Mouse (Mus musculus): Measurements from ENCODE around the gene 6030445D17Rik. TPM values are rescaled to one million over a fixed set of nuclear protein-coding genes. Genes with fewer than 3 reads are reported as not detected.

Gene 6030445D17Rik
- polyA plus RNA-seq, 2 experiments, result 0.08 TPM

DNA sequence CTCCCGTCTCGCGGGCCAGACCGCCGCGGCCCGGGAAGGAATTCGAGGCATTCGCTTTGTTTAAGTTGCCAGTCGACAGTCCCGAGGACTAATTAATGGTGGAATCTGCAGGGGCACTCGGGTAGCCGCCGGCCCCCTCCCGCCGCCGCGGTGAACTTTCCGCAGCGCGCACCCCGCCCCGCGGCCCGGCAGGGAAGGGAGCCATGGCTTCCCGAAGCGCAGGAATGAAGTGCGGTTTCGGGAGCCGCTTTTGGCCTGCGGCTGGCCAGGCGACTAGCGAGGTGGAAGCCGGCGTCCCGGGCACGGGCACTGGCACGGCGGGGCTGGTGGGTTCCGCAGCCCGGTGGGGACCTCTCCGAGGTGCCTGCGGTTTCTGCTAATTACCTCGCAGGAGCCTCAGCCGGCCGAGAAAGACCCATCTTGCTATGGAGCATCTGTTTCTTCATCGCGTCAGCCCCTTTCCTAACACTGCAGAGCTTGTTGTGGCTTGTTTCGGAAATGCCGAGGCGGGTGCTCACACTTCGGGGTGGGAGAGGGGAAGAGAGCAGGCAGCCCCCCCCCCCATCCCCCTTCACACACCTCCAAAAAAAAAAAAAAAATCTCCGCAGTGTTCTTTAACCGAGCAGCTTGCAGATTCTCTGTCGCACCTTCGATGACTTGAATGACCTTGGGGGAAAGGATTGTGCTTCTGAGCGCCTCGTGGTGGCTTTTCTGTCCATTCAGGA lies 8.5 kb downstream of the 6030445D17Rik start:
- no peak for ATAC-seq (ENCODE audit: insufficient read depth)
- peak overlapping the region; percentile 87 for H3K4me2 ChIP-seq (ENCODE audit: low read depth)
- no peaks in the 10 kb centered on the region for H3K36me3 ChIP-seq (replicated peaks; ENCODE audit: control insufficient read depth, insufficient read depth, low read depth)
- no peak overlapping the region for H3K27ac ChIP-seq
- DNase-seq (ENCODE audit: low read depth in 3 of 3, low spot score in 3 of 3), result no peak
- 0% methylated on average over 55 of the region's 58 CpGs for WGBS (ENCODE audit: insufficient replicate concordance)
- H3K4me1 ChIP-seq (replicated peaks; ENCODE audit: control insufficient read depth in 2 of 2, insufficient read depth in 2 of 2, low read length in 1 of 2), result peaks cover 2 to 14% of the 10 kb centered on the region in 2 experiments
- H3K9ac ChIP-seq (replicated peaks), result peak overlapping the region; percentile 25
- peaks cover 29% of the 10 kb centered on the region for H3K27me3 ChIP-seq (ENCODE audit: control insufficient read depth, insufficient read depth, low read length)
- H3K4me3 ChIP-seq (ENCODE audit: insufficient read depth in 1 of 2, low read depth in 2 of 2, low read length in 2 of 2), result peak overlapping the region; percentile 51 to 63
- no peaks in the 10 kb centered on the region for H3K9me3 ChIP-seq (ENCODE audit: control insufficient read depth, low read length)
- TF ChIP-seq EP300 (IDR thresholded peaks at IDR 0.05; ENCODE audit: low read depth) (no peak), CTCF (IDR thresholded peaks at IDR 0.05; ENCODE audit: low read depth) (no peak)

DNA sequence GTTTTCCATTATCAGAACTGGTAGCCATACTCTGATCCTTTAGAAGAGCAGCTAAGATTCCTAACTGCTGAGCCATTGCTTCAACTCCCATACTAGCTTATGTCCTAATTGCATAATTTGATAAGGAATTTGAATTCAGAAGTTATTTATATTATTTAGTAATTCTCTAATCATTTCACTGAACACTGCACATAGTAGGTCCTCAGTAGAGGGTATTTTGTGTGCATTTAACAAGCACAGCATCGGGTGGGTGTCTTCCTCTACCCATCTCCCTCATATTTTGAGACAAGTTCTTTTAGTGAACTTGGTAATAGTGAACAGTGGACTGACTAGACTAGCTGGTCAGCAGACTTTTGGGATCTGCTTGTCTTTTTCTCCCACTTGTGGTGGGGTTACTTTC lies 14.6 kb downstream of the 6030445D17Rik start:
- Histone ChIP-seq H3K27me3 (ENCODE audit: control insufficient read depth, insufficient read depth, low read length) (peaks cover 4% of the 10 kb centered on the region), H3K4me3 (ENCODE audit: insufficient read depth in 1 of 2, low read depth in 2 of 2, low read length in 2 of 2) (no peak overlapping the region), H3K9ac (replicated peaks) (no peak overlapping the region), H3K4me1 (replicated peaks; ENCODE audit: control insufficient read depth in 2 of 2, insufficient read depth in 2 of 2, low read length in 1 of 2) (no peaks in the 10 kb centered on the region), H3K9me3 (ENCODE audit: control insufficient read depth, low read length) (no peaks in the 10 kb centered on the region), H3K27ac (no peak overlapping the region), H3K4me2 (ENCODE audit: low read depth) (no peak overlapping the region), H3K36me3 (replicated peaks; ENCODE audit: control insufficient read depth, insufficient read depth, low read depth) (no peaks in the 10 kb centered on the region)
- TF ChIP-seq CTCF (IDR thresholded peaks at IDR 0.05; ENCODE audit: low read depth) (no peak), EP300 (IDR thresholded peaks at IDR 0.05; ENCODE audit: low read depth) (no peak)
- no peak for DNase-seq (ENCODE audit: low read depth in 3 of 3, low spot score in 3 of 3)
- ATAC-seq (ENCODE audit: insufficient read depth), result no peak
- WGBS (ENCODE audit: insufficient replicate concordance), result 59% methylated on average over 1 of the region's 1 CpGs

DNA sequence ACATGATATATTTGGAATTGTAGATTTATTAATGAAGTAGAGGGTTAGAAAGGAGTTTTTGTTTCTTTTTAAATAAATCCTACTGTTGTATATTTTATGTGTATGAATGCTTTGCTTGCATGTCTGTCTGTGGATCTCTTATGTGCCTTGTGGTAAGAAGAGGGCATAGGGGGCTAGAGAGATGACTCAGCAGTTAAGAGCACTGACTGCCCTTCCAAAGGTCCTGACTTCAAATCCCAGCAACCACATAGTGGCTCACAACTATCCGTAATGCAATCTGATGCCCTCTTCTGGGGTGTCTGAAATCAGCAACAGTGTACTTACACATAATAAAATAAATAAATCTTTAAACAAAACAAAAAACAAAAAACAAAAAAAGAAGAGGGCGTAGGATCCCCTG lies 24.5 kb downstream of the 6030445D17Rik start:
- Histone ChIP-seq H3K27ac (no peak overlapping the region), H3K4me1 (replicated peaks; ENCODE audit: control insufficient read depth in 2 of 2, insufficient read depth in 2 of 2, low read length in 1 of 2) (0 out of 4 replicates have a peak, but pooled peaks cover 0 to 2% of the 10 kb centered on the region in 2 experiments), H3K9me3 (ENCODE audit: control insufficient read depth, low read length) (no peaks in the 10 kb centered on the region), H3K4me2 (ENCODE audit: low read depth) (no peak overlapping the region), H3K9ac (replicated peaks) (no peak overlapping the region), H3K36me3 (replicated peaks; ENCODE audit: control insufficient read depth, insufficient read depth, low read depth) (no peaks in the 10 kb centered on the region), H3K4me3 (ENCODE audit: insufficient read depth in 1 of 2, low read depth in 2 of 2, low read length in 2 of 2) (no peak overlapping the region), H3K27me3 (ENCODE audit: control insufficient read depth, insufficient read depth, low read length) (no peaks in the 10 kb centered on the region)
- TF ChIP-seq EP300 (IDR thresholded peaks at IDR 0.05; ENCODE audit: low read depth) (no peak), CTCF (IDR thresholded peaks at IDR 0.05; ENCODE audit: low read depth) (no peak)
- DNase-seq (ENCODE audit: low read depth in 3 of 3, low spot score in 3 of 3) (no peak), ATAC-seq (ENCODE audit: insufficient read depth) (no peak)
- WGBS (ENCODE audit: insufficient replicate concordance), result 56% methylated on average over 2 of the region's 2 CpGs

DNA sequence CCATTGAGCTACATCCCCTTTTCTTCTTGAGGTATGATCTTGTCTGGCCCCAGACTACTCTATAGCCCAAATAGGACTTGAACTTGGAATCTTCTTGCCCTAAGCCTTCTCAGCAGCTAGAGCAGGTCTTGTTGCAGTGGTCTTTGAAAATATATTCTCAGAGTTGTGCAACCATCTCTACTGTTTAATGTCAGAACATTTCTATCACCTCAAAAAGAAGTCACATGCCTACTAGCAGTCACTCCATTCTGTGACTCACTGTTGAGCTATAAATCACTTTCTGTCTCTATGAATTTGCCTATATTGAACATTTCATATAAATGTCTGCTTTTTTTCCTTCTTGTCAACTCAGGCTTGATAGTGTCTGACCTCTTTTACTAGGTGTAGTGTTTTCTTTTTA lies 33.9 kb downstream of the 6030445D17Rik start:
- no peak for ATAC-seq (ENCODE audit: insufficient read depth)
- H3K4me1 ChIP-seq (replicated peaks; ENCODE audit: control insufficient read depth in 2 of 2, insufficient read depth in 2 of 2, low read length in 1 of 2), result no peaks in the 10 kb centered on the region

DNA sequence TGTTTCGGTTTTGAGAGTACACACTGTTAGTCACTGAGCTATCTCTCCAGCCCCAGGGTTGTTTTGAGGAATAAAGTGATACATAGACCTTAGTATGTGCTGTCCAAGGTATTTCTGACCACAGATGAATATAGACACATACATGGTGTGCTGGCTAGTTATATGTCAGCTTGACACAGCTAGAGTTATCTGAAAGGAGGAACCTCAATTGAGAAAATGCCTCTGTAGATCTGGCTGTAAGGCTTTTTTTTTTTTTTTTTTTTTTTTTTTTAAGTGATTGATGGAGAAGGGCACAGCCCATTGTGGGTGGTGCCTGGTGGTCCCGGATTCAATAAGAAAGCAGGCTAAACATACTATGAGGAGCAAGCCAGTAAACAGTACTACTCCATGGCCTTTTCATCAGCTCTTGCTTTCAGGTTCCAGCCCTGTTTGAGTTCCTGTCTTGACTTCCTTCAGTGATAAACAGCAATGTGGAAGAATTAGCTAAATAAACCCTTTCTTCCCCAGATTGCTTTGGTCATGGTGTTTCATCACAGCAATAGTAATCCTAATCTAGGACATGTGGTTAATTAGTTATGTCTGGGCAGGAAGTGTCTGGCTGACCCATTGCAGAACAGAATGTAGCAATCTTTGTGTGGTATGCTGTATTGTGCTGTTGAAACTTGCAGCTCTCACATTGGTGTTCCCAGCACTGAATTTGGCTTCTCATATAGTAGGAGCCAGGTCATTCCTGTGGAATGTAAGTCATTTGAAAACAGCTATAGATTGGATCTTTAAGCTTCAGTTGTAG lies 43.6 kb downstream of the 6030445D17Rik start:
- ATAC-seq (ENCODE audit: insufficient read depth) (no peak), DNase-seq (ENCODE audit: low read depth in 3 of 3, low spot score in 3 of 3) (no peak)
- TF ChIP-seq EP300 (IDR thresholded peaks at IDR 0.05; ENCODE audit: low read depth) (no peak), CTCF (IDR thresholded peaks at IDR 0.05; ENCODE audit: low read depth) (no peak)
- no peaks in the 10 kb centered on the region for H3K27me3 ChIP-seq (ENCODE audit: control insufficient read depth, insufficient read depth, low read length)
- no peaks in the 10 kb centered on the region for H3K36me3 ChIP-seq (replicated peaks; ENCODE audit: control insufficient read depth, insufficient read depth, low read depth)
- no peak overlapping the region for H3K4me3 ChIP-seq (ENCODE audit: insufficient read depth in 1 of 2, low read depth in 2 of 2, low read length in 2 of 2)
- no peak overlapping the region for H3K27ac ChIP-seq
- H3K9ac ChIP-seq (replicated peaks), result no peak overlapping the region
- H3K9me3 ChIP-seq (ENCODE audit: control insufficient read depth, low read length), result no peaks in the 10 kb centered on the region
- H3K4me2 ChIP-seq (ENCODE audit: low read depth), result no peak overlapping the region
- 0 out of 4 replicates have a peak, but pooled peaks cover 3% of the 10 kb centered on the region in 2 experiments for H3K4me1 ChIP-seq (replicated peaks; ENCODE audit: control insufficient read depth in 2 of 2, insufficient read depth in 2 of 2, low read length in 1 of 2)
- 9% methylated on average over 2 of the region's 2 CpGs for WGBS (ENCODE audit: insufficient replicate concordance)

More for the DNA sequence above, 33.9 kb downstream of the 6030445D17Rik start:
- H3K4me3 ChIP-seq (ENCODE audit: insufficient read depth in 1 of 2, low read depth in 2 of 2, low read length in 2 of 2), result no peak overlapping the region
- no peak overlapping the region for H3K4me2 ChIP-seq (ENCODE audit: low read depth)
- no peak for DNase-seq (ENCODE audit: low read depth in 3 of 3, low spot score in 3 of 3)
- H3K9ac ChIP-seq (replicated peaks), result no peak overlapping the region
- no peaks in the 10 kb centered on the region for H3K36me3 ChIP-seq (replicated peaks; ENCODE audit: control insufficient read depth, insufficient read depth, low read depth)
- H3K9me3 ChIP-seq (ENCODE audit: control insufficient read depth, low read length), result no peaks in the 10 kb centered on the region
- TF ChIP-seq EP300 (IDR thresholded peaks at IDR 0.05; ENCODE audit: low read depth), result no peak
- no peak for TF ChIP-seq CTCF (IDR thresholded peaks at IDR 0.05; ENCODE audit: low read depth)
- no peaks in the 10 kb centered on the region for H3K27me3 ChIP-seq (ENCODE audit: control insufficient read depth, insufficient read depth, low read length)
- no peak overlapping the region for H3K27ac ChIP-seq

Measured in liver, embryonic 14.5 days (tissue).